Mouse (Mus musculus) retina, postnatal 1 day (tissue): Measurements from ENCODE around the gene Mtmr11.
A peak's percentile ranks its signal among the peaks of the same experiment; 100 is the strongest.

ENCODE experiments used
- DNase-seq: peaks from one replicate; pipeline ENCODE4 v3.0.0-alpha.2; 2012

The Mtmr11 gene

DNA sequence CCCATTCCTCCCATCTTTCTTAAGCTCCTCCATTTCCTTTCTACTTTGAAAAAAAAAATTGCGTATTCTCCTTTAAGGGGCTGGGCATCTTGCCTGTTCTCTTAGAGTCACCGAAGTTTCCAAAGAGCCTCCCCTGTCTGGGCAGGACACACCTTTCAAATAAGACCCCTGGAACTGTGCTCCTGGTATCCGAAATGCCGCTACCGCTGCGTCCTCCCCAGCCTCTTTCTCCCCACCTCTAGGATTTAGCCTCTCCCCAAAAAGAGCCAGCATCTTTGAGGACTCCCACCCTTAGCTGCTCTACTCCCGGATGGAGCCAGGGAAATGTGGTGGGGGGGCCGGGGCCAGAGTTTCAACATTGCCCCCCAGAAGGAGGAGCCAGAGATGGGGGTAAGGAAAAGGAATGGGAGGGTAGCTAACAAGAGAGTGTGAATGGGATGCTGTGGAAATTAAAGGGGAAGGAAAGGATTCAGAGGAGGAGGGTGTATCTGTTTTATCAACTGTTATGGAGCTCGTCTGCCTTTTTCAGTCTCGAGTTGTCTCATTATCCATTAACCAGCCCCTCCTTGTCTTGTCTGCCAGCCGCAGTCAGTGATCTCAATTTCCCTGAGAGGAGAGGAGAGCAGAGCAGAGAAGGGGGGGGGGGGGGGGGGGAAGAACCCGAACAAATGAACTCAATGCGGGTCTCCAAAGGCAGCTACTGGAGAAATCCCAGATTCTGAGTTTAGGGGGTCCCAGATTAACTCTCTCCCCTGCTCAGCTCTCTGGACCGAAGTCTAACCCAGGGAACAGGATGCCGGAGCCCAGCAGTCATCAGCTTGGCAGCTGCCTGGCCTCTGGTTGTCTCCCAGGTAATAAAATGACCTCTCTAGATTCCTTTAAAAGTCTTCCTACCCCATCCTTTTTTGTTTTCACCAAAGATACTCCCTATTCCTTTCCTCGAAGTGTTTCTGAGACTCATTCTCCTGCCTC, at the start of gene Mtmr11:
Mtmr11 (plus strand) TSS at position 136 of the 972 bp plus-strand sequence.
- peak; percentile 44 for DNase-seq

DNA sequence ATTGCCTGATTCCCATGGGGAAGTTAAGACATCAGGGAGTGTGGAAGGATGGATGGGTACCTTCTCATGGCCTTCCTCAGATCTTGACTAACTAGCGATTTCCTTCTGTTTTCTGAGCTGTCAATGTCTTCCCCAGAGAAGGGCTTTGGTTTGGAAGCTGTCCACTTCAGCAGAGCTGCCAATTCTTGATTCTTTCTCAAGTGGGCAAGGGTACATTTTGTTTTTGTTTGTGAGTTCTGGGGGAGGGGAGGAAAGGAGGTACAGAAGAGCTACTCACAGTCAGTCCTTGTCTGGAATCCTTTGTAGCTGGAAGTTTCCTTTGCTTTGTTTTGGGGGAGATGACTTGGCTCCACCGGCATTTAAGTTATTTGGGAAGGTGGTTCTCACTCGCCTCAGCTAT, 48.6 kb upstream of the Mtmr11 start:
- no peak for DNase-seq

DNA sequence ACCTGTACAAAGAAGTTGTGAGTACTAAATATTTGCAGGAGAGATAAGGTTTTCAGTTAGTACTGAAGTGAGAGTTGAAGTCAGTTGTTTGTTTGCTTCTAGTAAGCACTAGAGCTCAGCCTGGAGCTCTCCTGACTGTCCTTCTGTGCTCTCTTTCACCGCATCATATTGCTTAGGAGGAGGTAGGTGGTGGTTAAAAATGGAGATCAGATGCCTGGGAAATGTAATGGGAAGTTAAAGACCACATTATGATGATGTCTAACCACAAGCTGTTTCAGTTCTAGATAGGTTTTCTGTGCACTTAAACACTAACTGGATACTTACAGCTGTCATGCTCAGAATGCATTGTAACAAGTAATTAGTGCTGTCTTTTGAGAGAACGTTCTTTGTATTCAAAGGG, 43.7 kb upstream of the Mtmr11 start:
- DNase-seq = no peak

DNA sequence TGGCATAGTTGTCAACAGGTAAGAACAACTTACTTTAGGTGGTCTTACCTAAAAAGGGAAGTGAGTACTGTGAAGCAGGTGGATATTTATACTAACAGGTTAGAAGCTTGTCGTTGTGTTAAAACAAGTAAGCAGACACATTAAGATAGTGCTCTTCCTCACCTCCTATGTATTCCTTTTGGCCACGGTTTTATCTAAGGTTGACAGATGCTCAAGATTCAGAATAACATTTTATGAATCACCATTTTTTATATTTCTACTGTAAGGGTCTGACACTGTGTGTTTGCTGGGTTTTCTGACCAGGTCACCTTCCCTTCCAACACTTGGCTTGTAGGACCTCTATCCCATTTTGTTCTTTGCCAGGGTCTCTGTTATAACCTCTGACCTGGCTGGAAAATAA, 43.1 kb upstream of the Mtmr11 start:
- no peak for DNase-seq

DNA sequence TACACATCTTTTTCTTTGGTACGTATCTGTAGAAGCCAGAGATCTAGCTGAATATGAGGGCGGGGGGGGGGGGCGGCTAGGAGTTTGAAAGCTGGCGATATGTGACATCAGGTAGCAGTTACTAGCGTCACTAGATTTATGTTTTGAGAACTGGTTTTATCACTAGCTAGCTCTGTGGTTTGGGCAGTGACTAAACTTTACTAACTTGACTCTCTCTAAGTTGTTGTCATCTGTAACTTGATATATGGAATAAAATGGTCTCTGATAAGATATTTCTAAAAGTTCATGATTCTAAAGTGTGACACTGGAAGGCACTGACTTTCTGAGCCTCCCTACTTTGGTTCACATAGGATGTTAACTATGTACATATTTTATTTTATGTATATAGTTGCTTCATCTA, 37.6 kb upstream of the Mtmr11 start:
- DNase-seq = no peak

DNA sequence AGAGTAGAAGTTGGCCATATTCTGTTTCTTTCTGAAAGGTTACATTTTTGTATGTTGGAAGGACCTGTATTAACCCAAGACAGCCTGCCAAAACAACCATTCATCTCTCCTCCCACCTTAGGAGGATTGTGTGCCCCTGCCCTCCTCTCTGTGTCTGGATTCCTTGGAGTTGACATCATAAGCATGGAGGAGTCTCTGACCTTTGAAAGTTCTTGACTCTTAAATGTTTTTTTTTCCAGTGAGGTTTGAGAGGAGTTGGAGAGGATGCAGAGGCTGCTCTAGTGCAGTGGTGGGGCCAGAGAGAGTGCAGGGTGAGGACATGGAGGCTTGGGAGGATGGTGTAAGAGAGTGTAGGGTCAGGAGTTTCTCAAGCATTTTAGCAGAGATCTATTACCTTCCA, 33.7 kb upstream of the Mtmr11 start:
- no peak for DNase-seq

DNA sequence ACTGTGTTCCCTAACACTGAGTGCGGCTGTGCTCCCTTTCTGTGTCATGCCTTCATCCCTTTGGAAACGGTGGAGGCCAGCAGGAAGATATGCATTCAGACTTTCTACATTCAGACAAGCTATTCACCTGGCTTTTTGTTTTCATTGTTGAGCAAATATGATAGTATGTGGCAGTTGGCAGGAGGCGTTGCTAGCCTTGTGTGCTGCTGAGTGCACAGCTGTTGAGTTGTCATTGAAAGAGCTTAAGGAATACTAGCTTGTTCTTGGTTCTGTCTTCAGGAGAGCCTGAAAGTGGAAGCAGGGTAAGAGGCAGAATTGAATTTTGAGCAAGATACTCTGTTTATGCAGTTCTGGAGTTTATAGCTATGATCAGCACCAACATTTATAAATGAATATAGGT, 29.3 kb upstream of the Mtmr11 start:
- no peak for DNase-seq

DNA sequence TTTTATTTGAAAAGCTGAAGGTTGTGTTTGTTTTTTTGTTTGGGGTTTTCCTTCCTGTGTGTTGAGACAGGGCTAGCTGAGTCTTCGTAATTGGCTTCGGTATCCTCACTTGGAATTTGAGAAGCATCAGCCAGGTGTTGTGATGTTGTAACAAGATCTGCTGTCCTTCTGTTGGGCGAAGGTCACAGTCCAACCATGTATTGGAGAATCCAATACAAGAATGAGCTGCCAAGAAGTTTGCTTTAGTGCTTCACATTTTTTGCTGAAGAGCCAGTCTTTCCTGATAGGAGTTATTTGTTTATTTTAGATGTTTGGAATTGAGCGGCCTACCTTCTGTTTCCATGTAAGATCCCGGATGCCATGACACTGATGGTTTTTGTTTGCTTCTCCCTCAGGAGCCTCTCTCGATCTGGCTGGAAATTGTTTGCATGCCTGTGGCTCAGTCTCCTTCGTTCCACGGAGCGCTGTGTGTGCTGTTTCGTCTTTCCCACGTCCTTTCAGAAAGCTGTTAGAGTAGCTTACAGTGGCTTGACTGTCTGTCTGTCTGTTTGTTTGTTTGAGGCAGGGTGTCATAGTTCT, 28.4 kb upstream of the Mtmr11 start:
- DNase-seq = no peak

DNA sequence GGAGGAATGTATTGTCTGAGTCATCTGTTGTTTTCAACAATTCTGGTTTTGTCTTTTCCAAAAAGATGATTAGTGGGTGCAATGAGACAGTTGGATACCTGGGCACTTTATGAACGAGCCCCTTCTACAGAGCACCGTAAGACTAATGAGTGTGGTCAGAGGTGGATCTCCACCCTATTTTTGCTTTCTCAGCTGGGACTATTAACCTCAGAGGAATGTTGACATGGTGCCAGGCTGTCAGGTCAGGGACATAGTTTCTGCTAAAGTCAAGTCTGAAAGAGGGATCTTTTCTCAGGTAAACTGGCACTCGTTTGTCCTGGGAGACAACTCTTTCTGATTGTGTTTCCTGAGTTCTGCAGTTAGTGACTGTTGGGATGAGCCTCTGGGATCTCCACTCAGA, 26.8 kb upstream of the Mtmr11 start:
- no peak for DNase-seq

DNA sequence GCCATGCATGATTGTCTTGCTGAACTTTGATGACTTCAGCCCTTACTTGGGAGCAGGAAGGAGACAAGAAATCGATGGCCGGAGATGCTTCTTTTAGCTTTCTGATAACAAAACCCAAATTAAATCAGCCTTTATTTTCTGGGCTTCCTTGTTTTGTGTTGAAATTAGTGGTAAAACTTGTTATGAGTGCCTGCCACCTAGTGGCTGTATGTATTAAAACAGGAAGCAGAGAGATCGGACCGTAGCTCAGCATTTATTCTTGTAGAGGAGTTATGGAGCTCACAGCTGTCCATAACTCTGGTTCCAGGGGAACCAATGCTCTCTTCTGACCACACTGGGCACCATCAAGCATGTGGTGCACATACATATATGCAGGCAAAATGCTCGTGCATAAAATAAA, 13.9 kb upstream of the Mtmr11 start:
- DNase-seq = peak; percentile 77

DNA sequence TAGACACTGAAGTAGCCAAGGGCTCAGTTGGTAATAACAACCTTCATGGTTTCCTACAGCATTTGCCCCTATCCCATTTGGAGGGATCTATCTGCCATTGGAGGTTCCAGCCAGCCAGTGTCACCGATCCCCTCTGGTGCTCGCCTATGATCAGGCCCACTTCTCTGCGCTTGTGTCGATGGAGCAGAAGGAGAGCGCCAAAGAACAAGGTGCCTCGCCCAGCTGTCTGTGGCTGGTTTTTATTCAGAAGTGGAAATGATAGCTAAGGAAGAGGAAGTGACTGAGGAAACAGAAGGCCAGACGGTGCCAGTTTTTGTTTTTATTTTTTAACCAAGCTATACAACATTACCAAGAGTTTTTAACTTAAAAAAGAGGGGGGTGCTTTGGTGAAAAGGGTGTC, 10.0 kb upstream of the Mtmr11 start:
- no peak for DNase-seq

DNA sequence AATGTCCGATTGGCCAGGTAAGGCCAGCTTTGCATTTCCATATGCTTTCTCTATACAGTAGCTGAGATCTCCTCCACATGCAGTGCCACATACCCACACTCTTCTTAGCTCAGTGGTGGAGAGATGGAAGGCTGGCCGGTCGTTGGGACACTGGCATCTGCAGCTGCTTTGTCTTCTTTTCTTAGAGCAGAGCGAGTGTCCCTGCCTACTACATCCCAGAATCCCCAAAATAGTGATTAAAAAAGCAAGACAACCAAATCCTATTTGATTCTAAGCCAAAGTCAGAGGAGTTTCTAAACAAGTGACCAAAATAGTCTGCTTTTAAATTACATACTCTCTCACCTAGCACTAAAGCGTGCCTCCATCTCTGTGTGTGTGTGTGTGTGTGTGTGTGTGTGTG, 9.2 kb upstream of the Mtmr11 start:
- no peak for DNase-seq

DNA sequence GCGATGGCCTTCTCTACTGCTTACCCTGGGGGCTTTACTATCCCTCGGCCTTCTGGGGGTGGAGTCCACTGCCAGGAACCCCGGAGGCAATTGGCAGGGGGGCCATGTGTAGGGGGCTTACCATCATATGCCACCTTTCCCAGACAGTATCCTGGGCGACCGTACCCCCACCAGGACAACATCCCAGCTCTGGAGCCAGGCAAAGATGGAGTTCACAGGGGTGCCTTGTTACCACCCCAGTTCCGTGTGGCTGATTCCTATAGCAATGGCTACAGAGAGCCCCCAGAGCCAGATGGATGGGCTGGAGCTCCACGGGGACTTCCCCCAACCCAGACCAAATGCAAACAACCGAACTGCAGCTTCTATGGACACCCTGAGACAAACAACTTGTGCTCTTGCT, 6.3 kb upstream of the Mtmr11 start:
- no peak for DNase-seq

DNA sequence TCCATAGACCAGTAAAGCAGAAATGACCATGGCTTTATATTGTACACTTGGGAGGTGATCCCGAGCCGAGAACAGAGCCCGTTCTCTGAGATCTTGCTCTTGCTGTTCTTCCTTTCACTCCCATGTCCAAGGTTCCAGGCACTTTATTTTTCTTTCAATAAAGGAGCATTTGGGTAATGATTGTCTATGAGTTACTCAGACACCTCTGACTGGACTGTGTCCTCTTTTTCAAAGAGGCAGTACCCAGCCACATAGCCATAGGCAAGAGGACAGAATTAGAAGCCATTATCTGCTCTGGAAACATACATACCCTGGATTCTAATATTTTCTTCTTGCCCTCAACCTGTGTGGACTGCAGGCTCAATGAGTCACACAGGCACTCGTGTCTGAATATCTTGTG, 2.0 kb upstream of the Mtmr11 start:
- no peak for DNase-seq

DNA sequence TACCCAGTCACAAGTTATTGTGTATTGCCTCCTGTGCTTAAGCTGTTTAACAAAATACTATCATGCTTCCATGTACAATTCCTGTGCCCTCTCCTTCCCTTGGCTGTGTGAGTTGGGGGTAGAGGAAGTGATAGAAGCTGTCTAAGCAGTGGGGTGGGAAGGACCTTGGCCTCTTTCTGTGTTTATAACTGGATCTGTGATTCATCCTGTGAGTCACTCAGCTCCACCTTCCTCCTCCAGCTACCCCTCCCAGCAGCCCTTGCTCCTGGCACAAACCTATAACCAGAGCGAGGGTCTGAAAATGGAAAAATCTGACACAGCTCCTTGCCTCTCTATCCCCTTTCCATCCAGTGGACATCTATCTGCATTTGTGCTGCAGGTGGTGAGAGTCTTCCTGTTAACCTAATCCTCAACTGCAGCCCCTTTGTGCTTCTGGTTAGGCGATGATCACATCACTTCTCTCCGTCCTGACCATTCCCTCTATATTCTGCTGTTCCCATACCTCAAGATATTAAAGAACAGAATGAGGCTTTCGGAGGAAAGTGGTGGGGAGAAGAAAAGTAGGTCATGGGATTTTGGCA, 1.5 kb upstream of the Mtmr11 start:
- DNase-seq = no peak

DNA sequence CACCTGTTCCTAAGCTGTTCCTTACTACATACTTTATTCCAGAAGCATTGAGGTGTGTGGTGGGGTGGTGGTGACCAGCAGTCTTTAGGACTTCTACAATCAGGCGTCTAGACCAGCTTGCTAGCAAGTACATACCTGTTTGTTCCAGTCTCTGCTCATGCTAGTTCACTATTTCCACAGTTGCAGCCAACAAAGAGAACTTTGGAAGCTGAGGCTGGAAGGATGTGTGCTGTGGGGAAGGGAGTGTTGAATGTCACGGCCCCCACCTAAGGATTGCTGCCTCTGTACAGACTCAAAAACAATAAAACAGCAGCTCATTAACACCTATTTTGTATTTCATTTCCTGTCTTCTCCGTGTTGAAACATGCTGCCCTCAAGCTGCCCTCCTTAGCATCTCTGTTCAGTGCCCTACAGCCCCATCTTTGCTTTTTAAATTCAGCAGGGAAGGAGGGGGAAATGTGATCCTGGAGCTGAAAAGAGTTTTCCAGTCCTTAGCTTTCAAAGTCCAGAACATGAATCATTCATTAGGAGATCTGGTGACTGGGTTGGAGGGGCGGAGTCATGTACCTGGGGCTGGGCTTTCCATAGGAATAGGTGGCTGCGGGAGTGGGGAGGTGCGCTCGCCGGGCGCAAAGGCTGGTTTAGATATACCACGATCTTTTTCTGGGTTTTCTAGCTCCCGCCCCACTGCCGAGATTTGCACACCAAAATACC, 844 bp upstream of the Mtmr11 start:
- peak; percentile 44 for DNase-seq

DNA sequence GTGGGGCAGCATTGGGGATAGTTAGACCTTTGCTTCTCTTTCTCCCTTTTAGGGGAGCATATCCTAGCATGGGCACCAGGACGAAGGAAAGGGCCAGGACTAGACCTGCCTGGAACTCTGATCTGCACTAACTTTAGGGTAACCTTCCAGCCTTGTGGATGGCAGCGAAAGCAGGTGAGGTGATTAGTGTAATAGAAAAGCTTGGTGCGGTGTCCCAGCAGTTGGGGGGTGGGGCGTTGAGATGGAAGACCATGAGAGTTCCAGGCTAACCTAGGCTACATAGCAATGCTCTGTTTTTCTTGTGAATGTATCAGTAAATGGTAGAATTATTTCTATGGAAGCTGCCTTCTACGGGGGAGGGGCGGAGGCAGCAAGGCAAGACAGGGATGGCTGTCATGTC, 1.2 kb downstream of the Mtmr11 start:
- no peak for DNase-seq

DNA sequence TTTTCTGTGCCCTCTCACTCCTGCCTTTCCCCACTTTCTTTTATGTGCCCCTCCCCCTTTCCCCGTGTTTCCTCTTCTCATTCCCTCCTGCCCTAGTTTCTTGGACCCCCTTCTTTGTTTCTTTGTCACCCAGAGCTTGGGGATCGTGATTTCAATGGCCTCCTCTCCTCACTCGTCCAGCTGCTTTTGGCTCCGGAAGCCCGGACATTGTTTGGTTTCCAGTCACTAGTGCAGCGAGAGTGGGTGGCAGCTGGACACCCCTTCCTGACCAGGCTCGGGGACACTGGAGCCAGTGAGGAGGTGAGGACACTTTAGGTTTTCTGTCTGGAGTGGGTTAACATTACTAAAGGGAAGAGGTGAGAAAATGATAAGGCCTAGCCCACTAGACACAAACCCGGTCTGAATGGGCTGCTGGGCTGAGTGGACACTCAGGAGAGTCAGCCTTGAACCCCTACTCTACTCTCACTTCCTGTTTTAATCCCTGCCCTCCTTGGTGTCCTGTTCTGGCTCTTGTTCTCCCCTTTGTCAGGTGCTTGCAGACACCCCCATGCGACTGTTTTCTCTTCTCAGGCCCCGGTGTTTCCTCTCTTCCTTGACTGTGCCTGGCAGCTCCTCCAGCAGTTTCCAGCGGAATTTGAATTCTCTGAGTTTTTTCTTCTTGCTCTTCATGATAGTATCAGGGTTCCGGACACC, 6.8 kb downstream of the Mtmr11 start:
- DNase-seq = peak; percentile 45

DNA sequence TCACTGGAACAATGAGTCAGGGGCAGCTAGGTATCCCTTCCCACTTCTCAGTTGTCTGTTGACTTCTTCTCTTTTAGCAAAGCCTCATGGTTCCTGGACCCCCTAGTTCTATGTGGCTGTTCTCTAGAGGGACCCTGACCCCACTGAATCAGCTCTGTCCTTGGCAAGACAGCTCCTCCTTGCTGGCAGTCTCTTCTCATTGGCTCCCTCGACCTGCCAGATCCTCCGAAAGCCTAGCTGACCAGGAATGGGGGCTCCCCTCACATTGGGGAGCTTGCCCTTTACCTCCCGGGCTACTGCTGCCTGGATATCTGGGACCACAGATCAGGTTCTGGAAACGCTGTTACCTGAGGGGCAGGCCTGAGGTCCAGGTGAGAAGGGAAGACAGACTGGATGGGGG, 8.5 kb downstream of the Mtmr11 start:
- DNase-seq = no peak

DNA sequence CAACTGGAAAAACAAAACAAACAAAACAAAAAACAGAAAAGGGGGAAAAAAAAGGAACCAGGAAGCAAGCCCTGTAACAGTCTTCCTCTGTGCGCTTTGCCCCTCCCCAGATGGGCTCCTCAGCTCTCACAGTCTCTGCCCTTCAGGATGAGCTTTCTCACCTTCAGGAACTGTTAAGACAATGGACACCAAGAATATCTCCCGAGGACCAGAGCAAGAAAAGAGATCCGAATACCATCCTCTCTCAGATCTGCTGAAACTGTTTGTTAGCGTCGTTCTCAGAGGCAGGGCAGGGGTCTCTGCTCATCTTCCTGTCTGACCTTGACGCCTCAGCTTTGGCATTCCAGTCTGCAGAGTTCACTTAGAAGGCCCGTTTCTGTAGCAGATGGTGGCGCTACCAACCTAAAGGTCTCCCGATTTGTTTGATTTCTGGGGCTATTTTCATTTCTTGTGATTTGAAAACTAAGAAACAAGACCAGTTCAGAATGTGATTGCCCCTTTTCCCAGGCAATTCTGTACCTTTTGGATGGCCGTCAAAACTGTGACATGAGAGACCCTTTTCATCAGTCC, 9.3 kb downstream of the Mtmr11 start:
- DNase-seq = no peak

DNA sequence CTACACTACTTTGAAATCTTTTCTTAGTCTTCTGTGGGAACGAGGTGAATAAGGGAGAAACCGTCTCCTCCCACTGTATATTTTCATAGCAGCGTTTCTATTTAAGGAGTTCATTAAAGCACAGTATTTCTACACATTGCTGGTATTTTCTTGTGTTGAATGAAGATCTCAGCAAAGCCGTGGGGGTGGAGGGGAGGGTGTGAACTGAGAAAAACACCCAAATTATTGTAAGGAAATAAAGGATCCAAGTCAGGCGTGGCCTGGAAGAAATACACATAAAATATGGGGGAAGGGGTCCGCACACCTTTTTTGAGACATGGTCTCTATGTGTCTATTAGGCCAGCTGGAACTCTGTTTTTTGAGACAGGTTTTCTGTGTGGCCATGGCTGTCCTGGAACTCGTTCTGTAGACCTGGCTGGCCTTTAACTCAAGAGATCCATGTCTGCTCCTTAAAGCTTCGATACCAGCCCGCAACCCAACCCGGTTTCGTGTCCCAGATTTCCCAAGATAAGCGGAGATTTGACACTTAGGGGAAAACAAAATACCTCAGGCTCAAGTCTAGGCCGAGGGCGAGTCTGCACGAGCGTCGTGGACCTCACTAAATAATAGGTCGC, 9.9 kb downstream of the Mtmr11 start:
- DNase-seq = no peak
